Mouse (Mus musculus) midbrain, embryonic 13.5 days (tissue): ENCODE data around the gene Taar7a. TPM values are rescaled to one million over a fixed set of nuclear protein-coding genes. Genes with fewer than 3 reads are reported as not detected.

Source experiments
- ATAC-seq: fragments of 200-750 bp; cut with Nextera tagmentation; 2 replicates; pipeline ENCODE4 v1.8.0; 2017; ENCODE audit warnings: mild to moderate bottlenecking, moderate TSS enrichment, moderate library complexity
- H3K27ac ChIP-seq: fragments of 300-500 bp; sonication (generic); 2 replicates; pipeline ENCODE4 v1.5.1; 2015; ENCODE audit warnings: inconsistent platforms, mild to moderate bottlenecking, moderate library complexity
- H3K27me3 ChIP-seq: fragments of 300-500 bp; sonication (generic); 2 replicates; pipeline ENCODE4 v1.6.1; 2015; ENCODE audit warnings: mild to moderate bottlenecking, inconsistent platforms
- H3K36me3 ChIP-seq: fragments of 300-500 bp; sonication (generic); 2 replicates; pipeline ENCODE4 v1.6.1; 2015; ENCODE audit warnings: mild to moderate bottlenecking, inconsistent platforms
- H3K4me1 ChIP-seq: fragments of 300-500 bp; sonication (generic); replicated peaks from 2 replicates; pipeline ENCODE4 v1.6.1; 2015; ENCODE audit warnings: inconsistent platforms
- H3K4me2 ChIP-seq: fragments of 300-500 bp; sonication (generic); replicated peaks from 2 replicates; pipeline ENCODE4 v1.6.1; 2015; ENCODE audit warnings: moderate library complexity, mild to moderate bottlenecking, inconsistent platforms
- H3K4me3 ChIP-seq: fragments of 300-500 bp; sonication (generic); replicated peaks from 2 replicates; pipeline ENCODE4 v1.5.1; 2015; ENCODE audit warnings: mild to moderate bottlenecking, inconsistent platforms
- H3K9ac ChIP-seq: fragments of 300-500 bp; sonication (generic); replicated peaks from 2 replicates; pipeline ENCODE4 v1.6.1; 2015; ENCODE audit warnings: mild to moderate bottlenecking, inconsistent platforms
- H3K9me3 ChIP-seq: fragments of 300-500 bp; sonication (generic); 2 replicates; pipeline ENCODE4 v1.6.1; 2016; ENCODE audit warnings: mild to moderate bottlenecking, inconsistent platforms
- WGBS: fragments of 180-500 bp; shearing (Covaris S2); methylation state at CpG from one replicate; pipeline ENCODE4 v1.1.7; 2015; 5-methylcytosine and 5-hydroxymethylcytosine counted together
- polyA plus RNA-seq: library from polyadenylated mRNA; unstranded; fragments of >200 nt; fragmentation: Nextera tagmentation; extraction: Ambion mirVana; gene quantifications from 2 replicates; pipeline ENCODE4 v1.2.1, GENCODE M21; 2015

Taar7a gene
- polyA plus RNA-seq, 1 experiment from 2014 or later: not detected

GRCm38 (mm10) chr10:23977958-23978357 is 15.3 kb downstream of the Taar7a start:
- no peak overlapping the region for H3K4me2 ChIP-seq
- no peaks in the 10 kb centered on the region for H3K27me3 ChIP-seq
- H3K9me3 ChIP-seq: no peaks in the 10 kb centered on the region
- no peak overlapping the region for H3K9ac ChIP-seq
- 47% methylated on average over 4 of the region's 4 CpGs for WGBS
- no peaks in the 10 kb centered on the region for H3K36me3 ChIP-seq
- H3K27ac ChIP-seq: no peak overlapping the region
- ATAC-seq: no peak
- H3K4me3 ChIP-seq: no peak overlapping the region
- H3K4me1 ChIP-seq: no peaks in the 10 kb centered on the region

DNA sequence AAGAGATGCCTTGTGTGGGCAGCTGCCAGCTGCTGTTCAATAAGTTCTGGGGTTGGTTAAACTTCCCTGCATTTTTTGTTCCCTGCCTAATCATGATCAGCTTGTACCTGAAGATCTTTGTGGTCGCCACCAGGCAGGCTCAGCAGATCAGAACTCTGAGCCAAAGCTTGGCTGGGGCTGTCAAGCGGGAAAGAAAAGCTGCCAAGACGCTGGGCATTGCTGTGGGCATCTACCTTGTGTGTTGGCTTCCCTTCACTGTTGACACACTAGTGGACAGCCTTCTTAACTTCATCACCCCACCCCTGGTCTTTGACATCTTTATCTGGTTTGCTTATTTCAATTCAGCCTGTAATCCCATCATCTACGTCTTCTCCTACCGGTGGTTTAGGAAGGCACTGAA is 22.0 kb downstream of the Taar7a start:
- no peak overlapping the region for H3K4me2 ChIP-seq
- no peak for ATAC-seq
- H3K27me3 ChIP-seq: no peaks in the 10 kb centered on the region
- no peaks in the 10 kb centered on the region for H3K9me3 ChIP-seq
- no peaks in the 10 kb centered on the region for H3K36me3 ChIP-seq
- no peaks in the 10 kb centered on the region for H3K4me1 ChIP-seq
- H3K4me3 ChIP-seq: no peak overlapping the region
- 79% methylated on average over 5 of the region's 5 CpGs for WGBS
- H3K9ac ChIP-seq: no peak overlapping the region
- no peak overlapping the region for H3K27ac ChIP-seq

DNA sequence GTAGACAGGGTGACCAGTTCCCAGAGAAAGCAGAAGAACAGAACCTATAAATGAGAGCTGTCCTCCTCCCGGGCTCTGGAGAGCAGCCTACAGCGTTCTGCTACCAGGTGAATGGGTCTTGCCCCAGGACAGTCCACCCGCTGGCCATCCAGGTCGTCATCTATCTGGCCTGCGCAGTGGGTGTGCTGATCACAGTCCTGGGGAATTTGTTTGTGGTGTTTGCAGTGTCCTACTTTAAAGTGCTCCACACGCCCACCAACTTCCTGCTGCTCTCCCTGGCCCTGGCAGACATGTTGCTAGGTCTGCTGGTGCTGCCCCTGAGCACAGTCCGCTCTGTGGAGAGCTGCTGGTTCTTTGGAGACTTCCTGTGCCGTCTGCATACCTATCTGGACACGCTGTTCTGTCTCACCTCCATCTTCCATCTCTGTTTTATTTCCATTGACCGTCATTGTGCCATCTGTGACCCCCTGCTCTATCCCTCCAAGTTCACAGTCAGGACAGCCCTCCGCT is 22.6 kb downstream of the Taar7a start, which contains the start of gene Taar5:
Taar5 (plus strand) TSS at position 51 of the 510 bp plus-strand sequence.
- H3K4me3 ChIP-seq: no peak within 1 kb of the TSS
- WGBS: 93% methylated on average over 11 of the region's 11 CpGs

GRCm38 (mm10) chr10:23964921-23965610 is 28.2 kb downstream of the Taar7a start:
- no peak overlapping the region for H3K27ac ChIP-seq
- no peak overlapping the region for H3K4me3 ChIP-seq
- H3K4me2 ChIP-seq: no peak overlapping the region
- H3K9ac ChIP-seq: no peak overlapping the region
- H3K27me3 ChIP-seq: no peaks in the 10 kb centered on the region
- H3K9me3 ChIP-seq: no peaks in the 10 kb centered on the region
- no peaks in the 10 kb centered on the region for H3K4me1 ChIP-seq
- WGBS: 91% methylated on average over 6 of the region's 6 CpGs
- ATAC-seq: no peak
- no peaks in the 10 kb centered on the region for H3K36me3 ChIP-seq

More for the DNA sequence above, 22.6 kb downstream of the Taar7a start, which contains the start of gene Taar5:
- ATAC-seq: no peak
- Histone ChIP-seq H3K9ac (no peak within 1 kb of the TSS), H3K27ac (no peak within 1 kb of the TSS), H3K9me3 (no peaks in the 10 kb centered on the region), H3K4me1 (no peaks in the 10 kb centered on the region), H3K27me3 (no peaks in the 10 kb centered on the region), H3K36me3 (no peaks in the 10 kb centered on the region), H3K4me2 (no peak within 1 kb of the TSS)

DNA sequence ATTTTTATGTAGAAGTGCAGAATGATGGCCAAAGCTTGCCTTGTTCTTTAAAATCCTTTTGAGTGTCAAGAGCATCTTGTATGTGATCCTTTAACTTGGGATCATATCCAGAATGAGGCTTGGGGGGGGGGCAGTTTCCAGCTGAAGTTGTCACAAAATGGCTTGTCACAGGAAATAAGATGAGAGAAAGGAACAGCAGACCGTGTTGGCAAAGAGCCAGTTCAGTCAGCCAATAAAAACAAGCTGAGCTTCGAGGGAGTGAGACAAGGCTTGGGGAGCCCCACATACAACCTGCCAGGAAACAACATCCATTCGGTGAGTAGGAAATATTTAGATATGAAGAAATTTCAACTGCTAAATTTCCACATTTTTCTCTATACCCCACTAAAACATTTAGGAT is 29.8 kb downstream of the Taar7a start:
- H3K9me3 ChIP-seq: no peaks in the 10 kb centered on the region
- ATAC-seq: no peak
- H3K4me1 ChIP-seq: no peaks in the 10 kb centered on the region
- WGBS: 69% methylated on average over 3 of the region's 3 CpGs
- H3K36me3 ChIP-seq: no peaks in the 10 kb centered on the region
- H3K27me3 ChIP-seq: no peaks in the 10 kb centered on the region
- H3K27ac ChIP-seq: no peak overlapping the region
- H3K9ac ChIP-seq: no peak overlapping the region
- no peak overlapping the region for H3K4me3 ChIP-seq
- no peak overlapping the region for H3K4me2 ChIP-seq

DNA sequence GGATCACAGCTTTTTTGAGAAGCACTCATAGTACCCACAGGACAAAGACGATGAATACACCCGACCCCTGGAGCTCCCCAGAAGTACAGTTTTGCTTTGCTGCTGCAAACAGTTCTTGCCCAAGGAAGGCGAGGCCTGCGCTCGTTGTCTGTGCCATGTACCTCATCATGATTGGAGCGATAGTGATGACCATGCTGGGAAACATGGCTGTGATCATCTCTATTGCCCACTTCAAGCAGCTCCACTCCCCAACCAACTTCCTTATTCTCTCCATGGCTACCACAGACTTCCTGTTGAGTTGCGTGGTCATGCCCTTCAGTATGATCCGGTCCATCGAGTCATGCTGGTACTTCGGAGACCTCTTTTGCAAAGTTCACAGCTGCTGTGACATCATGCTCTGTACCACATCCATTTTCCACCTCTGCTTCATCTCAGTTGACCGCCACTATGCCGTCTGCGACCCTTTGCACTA is 32.8 kb downstream of the Taar7a start, which contains the start of gene Taar4:
Taar4 (plus strand) TSS at position 51 of the 472 bp plus-strand sequence.
- Histone ChIP-seq H3K27me3 (no peaks in the 10 kb centered on the region), H3K4me3 (no peak within 1 kb of the TSS), H3K9me3 (no peaks in the 10 kb centered on the region), H3K4me1 (no peaks in the 10 kb centered on the region), H3K36me3 (no peaks in the 10 kb centered on the region), H3K9ac (no peak within 1 kb of the TSS), H3K27ac (no peak within 1 kb of the TSS), H3K4me2 (no peak within 1 kb of the TSS)
- ATAC-seq: no peak
- 96% methylated on average over 13 of the region's 13 CpGs for WGBS

GRCm38 (mm10) chr10:23959071-23959470 is 34.2 kb downstream of the Taar7a start:
- Histone ChIP-seq H3K4me2 (no peak overlapping the region), H3K27me3 (no peaks in the 10 kb centered on the region), H3K9ac (no peak overlapping the region), H3K36me3 (no peaks in the 10 kb centered on the region), H3K4me3 (no peak overlapping the region), H3K27ac (no peak overlapping the region), H3K9me3 (no peaks in the 10 kb centered on the region), H3K4me1 (no peaks in the 10 kb centered on the region)
- WGBS: 72% methylated on average over 3 of the region's 3 CpGs
- ATAC-seq: no peak

GRCm38 (mm10) chr10:23951714-23952113 is 41.6 kb downstream of the Taar7a start:
- Histone ChIP-seq H3K4me1 (no peaks in the 10 kb centered on the region), H3K4me3 (no peak overlapping the region), H3K4me2 (no peak overlapping the region), H3K27ac (no peak overlapping the region), H3K36me3 (no peaks in the 10 kb centered on the region), H3K27me3 (no peaks in the 10 kb centered on the region), H3K9ac (no peak overlapping the region), H3K9me3 (no peaks in the 10 kb centered on the region)
- WGBS: 87% methylated on average over 6 of the region's 6 CpGs
- ATAC-seq: no peak

- ATAC-seq: no peak
These were observed 43.7 kb downstream of the Taar7a start, which contains the start of gene Taar3 for GRCm38 (mm10) chr10:23949508-23950005. Taar3 (plus strand) TSS chr10:23949558.

DNA sequence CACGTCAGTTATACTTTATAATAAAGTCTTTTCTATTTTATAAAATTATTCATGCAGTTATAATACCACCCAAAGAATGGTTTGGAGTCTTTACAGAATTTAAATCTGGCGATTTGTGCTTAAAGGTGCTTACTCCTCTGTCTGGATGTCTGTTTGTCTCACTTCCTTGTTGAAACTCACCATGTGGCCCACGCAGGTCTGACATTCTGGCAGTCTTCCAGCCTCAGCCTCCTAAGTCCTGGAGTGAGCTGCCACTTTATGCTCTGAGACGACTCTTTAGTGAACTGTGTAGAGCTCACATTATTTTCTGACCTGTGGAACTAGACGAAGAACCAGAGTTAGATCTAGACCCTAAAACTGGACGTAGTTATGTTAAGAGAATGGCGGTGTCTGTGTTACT is 45.3 kb downstream of the Taar7a start:
- H3K36me3 ChIP-seq: no peaks in the 10 kb centered on the region
- no peak overlapping the region for H3K27ac ChIP-seq
- 76% methylated on average over 7 of the region's 7 CpGs for WGBS
- H3K4me3 ChIP-seq: no peak overlapping the region
- H3K9me3 ChIP-seq: no peaks in the 10 kb centered on the region
- H3K9ac ChIP-seq: no peak overlapping the region
- H3K4me1 ChIP-seq: no peaks in the 10 kb centered on the region
- ATAC-seq: no peak
- H3K4me2 ChIP-seq: no peak overlapping the region
- H3K27me3 ChIP-seq: no peaks in the 10 kb centered on the region

More at GRCm38 (mm10) chr10:23949508-23950005, 43.7 kb downstream of the Taar7a start, which contains the start of gene Taar3:
- Histone ChIP-seq H3K4me2 (no peak within 1 kb of the TSS), H3K4me1 (no peaks in the 10 kb centered on the region), H3K9ac (no peak within 1 kb of the TSS), H3K27me3 (no peaks in the 10 kb centered on the region), H3K9me3 (no peaks in the 10 kb centered on the region), H3K36me3 (no peaks in the 10 kb centered on the region), H3K27ac (no peak within 1 kb of the TSS), H3K4me3 (no peak within 1 kb of the TSS)
- WGBS: 89% methylated on average over 16 of the region's 16 CpGs

DNA sequence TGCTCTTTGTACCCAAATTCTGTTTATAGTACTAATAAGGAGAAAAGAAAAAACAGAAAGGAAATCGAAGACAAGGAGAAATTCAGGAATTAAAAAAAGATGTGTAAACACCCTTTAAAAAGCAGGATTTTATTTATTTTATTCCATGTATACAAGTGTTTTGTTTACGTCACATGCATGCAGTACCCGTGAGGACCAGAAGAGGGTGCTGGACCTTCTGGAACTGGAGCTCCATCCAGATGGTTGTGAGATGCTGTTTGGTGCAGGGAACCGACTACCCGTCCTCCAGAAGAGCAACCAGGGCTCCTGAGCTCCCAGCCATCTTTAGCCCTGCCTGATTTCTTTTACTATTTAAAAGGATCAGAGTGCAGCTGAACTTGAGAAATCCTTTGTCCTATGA is 50.8 kb downstream of the Taar7a start:
- no peak overlapping the region for H3K4me2 ChIP-seq
- WGBS: 76% methylated on average over 5 of the region's 5 CpGs

More for the DNA sequence above, 50.8 kb downstream of the Taar7a start:
- no peaks in the 10 kb centered on the region for H3K4me1 ChIP-seq
- no peak for ATAC-seq
- H3K4me3 ChIP-seq: no peak overlapping the region
- H3K9me3 ChIP-seq: no peaks in the 10 kb centered on the region
- no peaks in the 10 kb centered on the region for H3K36me3 ChIP-seq
- no peak overlapping the region for H3K27ac ChIP-seq
- H3K9ac ChIP-seq: no peak overlapping the region
- H3K27me3 ChIP-seq: no peaks in the 10 kb centered on the region
